Mouse (Mus musculus) myocyte (in vitro differentiated cells): Measurements from ENCODE around the gene Khdc4. TPM values are rescaled to one million over a fixed set of nuclear protein-coding genes. Genes with fewer than 3 reads are reported as not detected.
"Not testable (repeated sequence)": the region's sequence is repeated elsewhere in the genome, so short reads cannot be mapped to it uniquely, and the experiment has no call there.

Experiments
- H3K27me3 ChIP-seq: one replicate; pipeline ENCODE4 v1.6.1; 2011; ENCODE audit not compliant: control insufficient read depth, insufficient read depth, insufficient read length
- H3K36me3 ChIP-seq: one replicate; pipeline ENCODE4 v1.6.1; 2011; ENCODE audit not compliant: control insufficient read depth, insufficient read depth
- H3K4me2 ChIP-seq: one replicate; pipeline ENCODE4 v1.6.1; 2011; ENCODE audit warnings: low read depth, control low read depth
- H3K4me3 ChIP-seq: one replicate; pipeline ENCODE4 v1.5.1; 2011; ENCODE audit warnings: mild to moderate bottlenecking, control low read depth, moderate library complexity
- H3K79me2 ChIP-seq: one replicate; pipeline ENCODE4 v1.6.1; 2011; ENCODE audit not compliant: control insufficient read depth, insufficient read depth
- H3ac ChIP-seq: one replicate; pipeline ENCODE4 v1.6.1; 2011; ENCODE audit not compliant: control insufficient read depth, insufficient read length
- CEBPB ChIP-seq: IDR thresholded peaks from 2 replicates; pipeline ENCODE4 v1.6.1; 2011; ENCODE audit warnings: mild to moderate bottlenecking, moderate library complexity; ENCODE audit not compliant: poor library complexity, insufficient read depth, severe bottlenecking
- E2F4 ChIP-seq: IDR thresholded peaks from one replicate; pipeline ENCODE4 v1.6.1; 2011; ENCODE audit warnings: mild to moderate bottlenecking, control low read depth, moderate library complexity; ENCODE audit not compliant: insufficient read depth
- MAX ChIP-seq: IDR thresholded peaks from one replicate; pipeline ENCODE4 v1.6.1; 2011; ENCODE audit warnings: low read depth, mild to moderate bottlenecking, control low read depth
- MYOD1 ChIP-seq, 3 experiments: IDR thresholded peaks; one replicate each; pipeline ENCODE4 v1.6.1; 2011; ENCODE audit warnings: control low read depth in 2 of 3, low read depth in 2 of 3, mild to moderate bottlenecking in 2 of 3, moderate library complexity in 1 of 3; ENCODE audit not compliant: insufficient read length in 2 of 3, control insufficient read depth in 1 of 3
- MYOG ChIP-seq, 3 experiments: IDR thresholded peaks; one replicate each; pipeline ENCODE4 v1.6.1; 2011; ENCODE audit warnings: control low read depth in 2 of 3, low read depth in 2 of 3, mild to moderate bottlenecking in 2 of 3; ENCODE audit not compliant: insufficient read length in 2 of 3, control insufficient read depth in 1 of 3, insufficient read depth in 1 of 3
- POLR2A ChIP-seq: IDR thresholded peaks from one replicate; pipeline ENCODE4 v1.6.1; 2011; ENCODE audit warnings: low read depth, mild to moderate bottlenecking, control low read depth, moderate library complexity; ENCODE audit not compliant: insufficient read length
- POLR2AphosphoS2 ChIP-seq: IDR thresholded peaks from one replicate; pipeline ENCODE4 v1.6.1; 2011; ENCODE audit warnings: low read depth, control low read depth; ENCODE audit not compliant: insufficient read length
- REST ChIP-seq: IDR thresholded peaks from one replicate; pipeline ENCODE4 v1.6.1; 2011; ENCODE audit warnings: mild to moderate bottlenecking, control low read depth, moderate library complexity; ENCODE audit not compliant: insufficient read depth, insufficient read length
- SRF ChIP-seq: IDR thresholded peaks from one replicate; pipeline ENCODE4 v1.6.1; 2011; ENCODE audit warnings: low read depth; ENCODE audit not compliant: control insufficient read depth, insufficient read length
- TCF12 ChIP-seq: IDR thresholded peaks from one replicate; pipeline ENCODE4 v1.6.1; 2011; ENCODE audit warnings: mild to moderate bottlenecking, control low read depth; ENCODE audit not compliant: poor library complexity, insufficient read depth, severe bottlenecking
- TCF3 ChIP-seq: IDR thresholded peaks from one replicate; pipeline ENCODE4 v1.6.1; 2011; ENCODE audit warnings: low read depth, control low read depth; ENCODE audit not compliant: insufficient read length
- USF1 ChIP-seq: IDR thresholded peaks from one replicate; pipeline ENCODE4 v1.6.1; 2011; ENCODE audit warnings: low read depth, mild to moderate bottlenecking, control low read depth, moderate library complexity
- polyA plus RNA-seq: library from polyadenylated mRNA; unstranded; fragments of >200 nt; fragmentation: generic; extraction: Trizol; gene quantifications from one replicate; pipeline ENCODE4 v1.2.1, GENCODE M21; 2012; ENCODE audit warnings: missing spikeins

The Khdc4 gene
- polyA plus RNA-seq, 1 experiment: 17.2 TPM

DNA sequence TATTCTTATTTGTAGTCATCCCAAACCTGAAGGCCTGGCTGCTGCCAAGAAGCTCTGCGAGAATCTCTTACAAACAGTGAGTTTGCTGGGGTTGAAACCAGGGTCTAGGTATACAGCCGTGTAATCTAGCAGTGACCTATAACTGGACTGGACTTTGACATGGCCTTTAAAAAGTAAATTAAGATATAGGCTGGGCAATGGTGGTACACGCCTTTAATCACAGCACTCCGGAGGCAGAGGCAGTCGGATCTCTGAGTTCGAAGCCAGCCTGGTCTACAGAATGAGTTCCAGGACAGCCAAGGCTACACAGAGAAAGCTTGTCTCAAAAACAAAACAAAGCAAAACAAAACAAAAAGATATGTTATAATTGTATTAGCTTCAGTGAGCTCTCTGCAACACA is 13.2 kb downstream of the Khdc4 start:
- TF ChIP-seq POLR2A (no peak), CEBPB (no peak), POLR2AphosphoS2 (no peak), E2F4 (no peak), MYOD1 (IDR thresholded peaks at IDR 0.05; ENCODE audit: control insufficient read depth in 1 of 3, insufficient read length in 2 of 3, low read depth in 2 of 3) (no peak), REST (no peak)
- Histone ChIP-seq H3K27me3 (no peaks in the 10 kb centered on the region), H3K36me3 (peaks cover 91% of the 10 kb centered on the region), H3ac (no peak overlapping the region), H3K4me2 (no peak overlapping the region), H3K4me3 (no peak overlapping the region), H3K79me2 (peaks cover 17% of the 10 kb centered on the region)

DNA sequence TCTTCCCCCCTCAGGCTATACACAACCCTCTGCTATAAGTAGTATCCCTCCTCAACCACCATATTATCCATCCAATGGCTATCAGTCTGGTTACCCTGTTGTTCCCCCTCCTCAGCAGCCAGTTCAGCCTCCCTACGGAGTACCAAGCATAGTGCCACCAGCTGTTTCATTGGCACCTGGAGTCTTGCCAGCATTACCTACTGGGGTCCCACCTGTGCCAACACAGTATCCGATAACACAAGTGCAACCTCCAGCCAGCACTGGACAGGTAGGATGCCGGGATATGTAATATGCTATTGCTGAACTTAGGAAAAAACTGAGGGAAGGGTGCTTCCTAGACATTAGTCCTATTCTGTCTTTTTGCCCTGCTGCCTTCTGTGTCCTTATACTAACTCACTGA is 14.6 kb downstream of the Khdc4 start:
- Histone ChIP-seq H3K4me2 (no peak overlapping the region), H3K4me3 (no peak overlapping the region), H3K27me3 (no peaks in the 10 kb centered on the region), H3K79me2 (peaks cover 19% of the 10 kb centered on the region), H3K36me3 (peaks cover 91% of the 10 kb centered on the region), H3ac (no peak overlapping the region)
- TF ChIP-seq SRF (no peak), REST (no peak), USF1 (no peak), TCF12 (no peak), MAX (no peak), MYOG (IDR thresholded peaks at IDR 0.05; ENCODE audit: control insufficient read depth in 1 of 3, insufficient read depth in 1 of 3, insufficient read length in 2 of 3, low read depth in 2 of 3) (no peak), CEBPB (no peak), TCF3 (no peak), POLR2AphosphoS2 (no peak), MYOD1 (IDR thresholded peaks at IDR 0.05; ENCODE audit: control insufficient read depth in 1 of 3, insufficient read length in 2 of 3, low read depth in 2 of 3) (no peak), POLR2A (no peak), E2F4 (no peak)

DNA sequence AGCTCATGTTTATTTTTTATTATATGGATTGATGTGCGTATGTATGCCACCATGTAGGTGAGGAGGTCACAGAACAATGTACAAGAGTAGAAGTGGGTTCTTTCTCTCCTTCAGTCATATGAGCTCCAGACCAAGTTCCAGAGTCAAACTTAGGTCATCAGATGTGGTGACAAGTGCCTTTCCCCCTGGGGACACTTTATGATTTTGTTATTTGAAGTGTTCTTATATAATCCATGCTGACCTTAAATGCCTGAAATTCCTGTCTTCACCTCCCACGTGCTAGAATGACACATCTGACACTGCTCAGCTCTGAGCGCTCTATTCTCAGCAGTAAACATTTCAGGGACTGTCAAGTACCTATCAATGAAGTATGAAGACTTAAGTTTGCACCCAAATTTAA is 15.6 kb downstream of the Khdc4 start:
- Histone ChIP-seq H3ac (no peak overlapping the region), H3K36me3 (peaks cover 91% of the 10 kb centered on the region), H3K79me2 (peaks cover 28% of the 10 kb centered on the region), H3K27me3 (no peaks in the 10 kb centered on the region), H3K4me3 (no peak overlapping the region), H3K4me2 (no peak overlapping the region)
- TF ChIP-seq TCF12 (no peak), POLR2A (no peak)

DNA sequence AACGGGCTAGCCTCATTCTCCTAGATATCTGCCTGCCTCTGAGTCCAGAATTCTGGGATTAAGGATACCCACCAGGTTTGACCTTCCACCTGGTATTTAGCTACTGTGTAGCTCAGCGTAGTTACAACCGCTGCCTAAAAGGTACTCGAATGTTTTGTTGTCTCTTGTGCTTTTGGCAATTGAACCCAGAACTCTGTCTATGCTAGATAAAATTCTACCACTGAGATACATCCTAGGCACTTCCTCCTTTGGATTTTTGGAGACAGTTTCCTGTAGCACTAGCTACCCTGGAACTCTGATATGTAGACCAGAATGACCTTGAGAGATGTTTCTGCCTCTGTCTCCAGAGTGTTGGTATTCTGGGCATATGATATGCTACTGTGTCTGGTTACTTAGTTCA is 28.1 kb downstream of the Khdc4 start:
- Histone ChIP-seq H3K4me2 (no peak overlapping the region), H3K36me3 (peaks cover 46% of the 10 kb centered on the region), H3ac (no peak overlapping the region), H3K79me2 (peaks cover 19% of the 10 kb centered on the region), H3K4me3 (no peak overlapping the region), H3K27me3 (no peaks in the 10 kb centered on the region)
- TF ChIP-seq CEBPB (no peak), MYOG (IDR thresholded peaks at IDR 0.05; ENCODE audit: control insufficient read depth in 1 of 3, insufficient read depth in 1 of 3, insufficient read length in 2 of 3, low read depth in 2 of 3) (no peak), TCF12 (no peak), MYOD1 (IDR thresholded peaks at IDR 0.05; ENCODE audit: control insufficient read depth in 1 of 3, insufficient read length in 2 of 3, low read depth in 2 of 3) (no peak), POLR2A (no peak), MAX (no peak), E2F4 (no peak)

DNA sequence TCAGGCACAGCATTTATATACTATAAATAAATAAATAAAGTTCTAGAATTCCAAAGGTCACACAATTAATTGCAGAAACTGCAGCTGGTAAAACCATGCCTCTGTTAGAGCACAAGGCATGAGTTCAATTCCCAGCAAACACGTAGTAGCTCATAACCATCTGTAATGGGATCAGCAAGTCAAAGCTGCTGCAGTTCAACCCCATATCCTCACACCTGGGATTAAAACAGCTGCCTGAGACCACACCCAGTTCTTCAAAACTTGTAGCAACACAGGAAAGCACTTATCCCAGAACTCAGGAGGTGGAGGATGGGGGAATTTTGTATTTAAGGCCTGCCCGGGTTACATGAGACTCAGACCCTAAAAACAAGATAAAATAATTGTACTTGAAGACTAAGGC is 29.1 kb downstream of the Khdc4 start:
- Histone ChIP-seq H3ac (no peak overlapping the region), H3K36me3 (peaks cover 46% of the 10 kb centered on the region), H3K27me3 (no peaks in the 10 kb centered on the region), H3K4me2 (no peak overlapping the region), H3K4me3 (no peak overlapping the region), H3K79me2 (peaks cover 26% of the 10 kb centered on the region)
- TF ChIP-seq MAX (no peak), REST (no peak), SRF (no peak), TCF12 (no peak), E2F4 (no peak), MYOD1 (IDR thresholded peaks at IDR 0.05; ENCODE audit: control insufficient read depth in 1 of 3, insufficient read length in 2 of 3, low read depth in 2 of 3) (no peak), TCF3 (no peak)

DNA sequence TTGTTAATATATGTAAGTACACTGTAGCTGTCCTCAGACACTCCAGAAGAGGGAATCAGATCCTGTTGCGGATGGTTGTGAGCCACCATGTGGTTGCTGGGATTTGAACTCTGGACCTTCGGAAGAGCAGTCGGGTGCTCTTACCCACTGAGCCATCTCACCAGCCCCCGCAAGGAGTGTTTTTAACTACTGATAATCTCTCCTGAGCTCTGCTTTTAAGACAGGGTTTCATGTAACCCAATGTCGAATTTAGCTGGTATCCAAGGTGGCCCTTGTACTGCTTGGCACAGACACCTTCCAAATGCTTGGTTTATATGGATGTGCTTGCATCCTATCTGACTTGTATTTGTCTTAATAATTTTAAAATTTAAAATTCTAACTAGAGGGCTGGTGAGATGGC is 30.1 kb downstream of the Khdc4 start:
- not testable (repeated sequence) for H3K4me3 ChIP-seq, H3K4me2 ChIP-seq, H3ac ChIP-seq, H3K27me3 ChIP-seq
- Histone ChIP-seq H3K79me2 (peaks cover 27% of the 10 kb centered on the region), H3K36me3 (peaks cover 44% of the 10 kb centered on the region)
